Mouse (Mus musculus): Measurements from ENCODE around the gene Uchl4. TPM values are rescaled to one million over a fixed set of nuclear protein-coding genes. Genes with fewer than 3 reads are reported as not detected.

Gene Uchl4
- total and polyA plus RNA-seq, 2 experiments from 2014 or later, result 1.1 TPM; not detected in 1

- H3K4me1 ChIP-seq (ENCODE audit: control insufficient read depth, insufficient read depth), result no peaks in the 10 kb centered on the region
- ATAC-seq (ENCODE audit: insufficient read depth, low read depth), result no peak
- H3K4me2 ChIP-seq (ENCODE audit: low read depth, low read length), result no peak overlapping the region
- H3K9ac ChIP-seq (replicated peaks; ENCODE audit: low read depth, low read length), result no peak overlapping the region
- WGBS, result 63% methylated on average over 1 of the region's 1 CpGs
- H3K36me3 ChIP-seq (replicated peaks; ENCODE audit: control insufficient read depth, insufficient read depth, low read length), result no peaks in the 10 kb centered on the region
- H3K27me3 ChIP-seq (ENCODE audit: control insufficient read depth, insufficient read depth, low read length), result no peaks in the 10 kb centered on the region
- TF ChIP-seq EP300 (IDR thresholded peaks at IDR 0.05; ENCODE audit: low read depth) (no peak), CTCF (IDR thresholded peaks at IDR 0.05; ENCODE audit: low read depth) (0 out of 2 replicates have a peak, but pooled peaks have one; percentile 3)
- H3K27ac ChIP-seq (ENCODE audit: low read depth), result no peak overlapping the region
- no peak for DNase-seq (ENCODE audit: low spot score)
- H3K4me3 ChIP-seq (ENCODE audit: low read depth, low read length), result no peak overlapping the region
- no peaks in the 10 kb centered on the region for H3K9me3 ChIP-seq (replicated peaks; ENCODE audit: control insufficient read depth, low read length)
Measured at GRCm38 (mm10) chr9:64274919-64275318, 39.9 kb downstream of the Uchl4 start.

DNA sequence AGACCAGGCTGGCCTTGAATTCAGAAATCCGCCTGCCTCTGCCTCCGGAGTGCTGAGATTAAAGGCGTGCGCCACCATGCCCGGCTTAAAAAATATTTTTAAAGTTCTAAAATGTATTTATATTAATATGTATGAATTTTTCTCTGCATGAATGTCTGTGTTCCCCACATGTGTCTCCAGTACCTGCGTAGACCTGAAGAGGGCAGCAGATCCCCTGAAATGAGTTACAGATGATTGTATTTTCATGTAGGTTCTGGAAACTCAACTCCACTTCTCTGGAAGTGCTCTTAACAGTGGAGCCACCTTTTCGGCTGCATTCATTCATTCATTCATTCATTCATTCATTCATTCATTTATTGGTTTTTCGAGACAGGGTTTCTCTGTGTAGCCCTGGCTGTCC lies 42.7 kb downstream of the Uchl4 start:
- H3K36me3 ChIP-seq (replicated peaks; ENCODE audit: control insufficient read depth, insufficient read depth, low read length), result no peaks in the 10 kb centered on the region
- H3K27me3 ChIP-seq (ENCODE audit: control insufficient read depth, insufficient read depth, low read length), result no peaks in the 10 kb centered on the region
- 0 out of 2 replicates have a peak, but pooled peaks cover 7% of the 10 kb centered on the region for H3K4me1 ChIP-seq (ENCODE audit: control insufficient read depth, insufficient read depth)
- H3K4me2 ChIP-seq (ENCODE audit: low read depth, low read length), result no peak overlapping the region
- H3K9ac ChIP-seq (replicated peaks; ENCODE audit: low read depth, low read length), result no peak overlapping the region
- no peaks in the 10 kb centered on the region for H3K9me3 ChIP-seq (replicated peaks; ENCODE audit: control insufficient read depth, low read length)
- 65% methylated on average over 8 of the region's 8 CpGs for WGBS
- TF ChIP-seq CTCF (IDR thresholded peaks at IDR 0.05; ENCODE audit: low read depth), result peak; percentile 67
- TF ChIP-seq EP300 (IDR thresholded peaks at IDR 0.05; ENCODE audit: low read depth), result no peak
- ATAC-seq (ENCODE audit: insufficient read depth, low read depth) (no peak), DNase-seq (ENCODE audit: low spot score) (peak; percentile 42)
- no peak overlapping the region for H3K27ac ChIP-seq (ENCODE audit: low read depth)
- no peak overlapping the region for H3K4me3 ChIP-seq (ENCODE audit: low read depth, low read length)

DNA sequence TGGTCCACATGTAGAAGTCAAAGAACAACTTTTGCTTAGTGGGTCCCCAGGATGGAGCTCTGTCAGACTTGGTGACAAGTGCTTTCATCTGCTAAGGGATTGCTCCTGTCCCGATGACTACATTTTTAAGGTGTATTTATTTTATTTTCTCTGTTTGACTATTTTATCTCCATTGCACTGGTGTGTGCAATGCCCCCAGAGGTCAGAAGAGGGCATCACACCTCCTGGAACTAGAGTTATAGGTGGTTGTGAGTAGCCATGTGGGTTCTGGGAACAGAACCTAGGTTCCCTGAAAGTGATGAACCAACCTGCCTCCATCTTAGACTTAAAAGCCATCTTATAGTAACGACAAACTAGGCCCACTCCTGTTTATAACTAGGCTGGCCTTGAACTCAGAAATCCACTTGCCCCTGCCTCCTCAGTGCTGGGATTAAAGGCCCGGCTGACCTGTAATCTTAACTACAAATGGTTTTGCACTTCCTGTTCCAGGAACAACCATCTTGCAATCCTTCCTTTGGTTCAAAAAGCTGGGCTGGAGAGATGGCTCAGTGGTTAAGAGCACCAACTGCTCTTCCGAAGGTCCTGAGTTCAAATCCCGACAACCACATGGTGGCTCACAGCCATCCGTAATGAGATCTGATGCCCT lies 43.8 kb downstream of the Uchl4 start:
- DNase-seq (ENCODE audit: low spot score) (no peak), ATAC-seq (ENCODE audit: insufficient read depth, low read depth) (no peak)
- Histone ChIP-seq H3K36me3 (replicated peaks; ENCODE audit: control insufficient read depth, insufficient read depth, low read length) (no peaks in the 10 kb centered on the region), H3K9ac (replicated peaks; ENCODE audit: low read depth, low read length) (no peak overlapping the region), H3K9me3 (replicated peaks; ENCODE audit: control insufficient read depth, low read length) (no peaks in the 10 kb centered on the region), H3K4me3 (ENCODE audit: low read depth, low read length) (no peak overlapping the region), H3K4me2 (ENCODE audit: low read depth, low read length) (no peak overlapping the region), H3K27me3 (ENCODE audit: control insufficient read depth, insufficient read depth, low read length) (no peaks in the 10 kb centered on the region), H3K4me1 (ENCODE audit: control insufficient read depth, insufficient read depth) (0 out of 2 replicates have a peak, but pooled peaks cover 7% of the 10 kb centered on the region), H3K27ac (ENCODE audit: low read depth) (no peak overlapping the region)
- TF ChIP-seq CTCF (IDR thresholded peaks at IDR 0.05; ENCODE audit: low read depth) (no peak), EP300 (IDR thresholded peaks at IDR 0.05; ENCODE audit: low read depth) (no peak)
- 89% methylated on average over 6 of the region's 6 CpGs for WGBS

DNA sequence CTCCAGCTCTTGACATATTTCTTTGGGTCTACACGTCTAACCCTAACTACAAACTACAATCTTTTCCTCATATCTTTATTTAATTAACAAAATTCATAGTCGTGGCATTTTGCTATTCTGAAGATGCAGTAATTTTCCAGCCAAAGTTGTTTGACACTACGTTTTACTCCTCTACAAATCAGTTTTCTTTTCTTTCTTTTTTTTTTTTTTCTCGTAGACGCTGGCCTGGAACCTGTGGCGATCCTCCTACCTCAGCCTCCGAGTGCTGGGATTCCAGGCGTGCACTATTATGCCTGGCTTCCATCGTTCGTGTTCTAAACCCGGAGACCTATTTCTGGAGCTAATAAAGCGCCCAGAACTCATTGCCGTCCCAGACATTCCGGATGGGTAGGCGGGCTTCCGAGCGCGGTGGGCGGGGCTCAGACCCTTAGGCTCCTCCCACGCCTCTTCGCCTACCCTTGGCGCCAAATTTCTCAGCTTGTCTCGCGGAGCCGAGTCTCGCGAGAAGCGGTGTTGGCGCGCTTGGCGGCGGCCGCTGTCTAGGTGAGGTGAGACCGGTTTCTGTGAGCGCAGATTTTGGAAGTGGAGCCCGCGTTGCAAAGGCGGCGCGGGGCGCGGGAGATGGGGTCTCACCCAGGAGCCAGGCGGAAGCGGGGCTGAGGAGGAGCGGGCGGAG lies 46.2 kb downstream of the Uchl4 start, which contains the start of gene Tipin:
Tipin (plus strand) TSS at position 477 of the 676 bp plus-strand sequence.
- no peaks in the 10 kb centered on the region for H3K27me3 ChIP-seq (ENCODE audit: control insufficient read depth, insufficient read depth, low read length)
- DNase-seq (ENCODE audit: low spot score), result peak; percentile 93
- no peaks in the 10 kb centered on the region for H3K36me3 ChIP-seq (replicated peaks; ENCODE audit: control insufficient read depth, insufficient read depth, low read length)
- peak within 1 kb of the TSS; percentile 84 for H3K4me2 ChIP-seq (ENCODE audit: low read depth, low read length)
- peak within 1 kb of the TSS; percentile 84 for H3K27ac ChIP-seq (ENCODE audit: low read depth)
- peak within 1 kb of the TSS; percentile 89 for H3K9ac ChIP-seq (replicated peaks; ENCODE audit: low read depth, low read length)
- peak within 1 kb of the TSS; percentile 82 for H3K4me3 ChIP-seq (ENCODE audit: low read depth, low read length)
- peak; percentile 95 for ATAC-seq (ENCODE audit: insufficient read depth, low read depth)
- WGBS, result 3% methylated on average over 46 of the region's 46 CpGs
- TF ChIP-seq CTCF (IDR thresholded peaks at IDR 0.05; ENCODE audit: low read depth) (no peak), EP300 (IDR thresholded peaks at IDR 0.05; ENCODE audit: low read depth) (peak; percentile 95)
- H3K9me3 ChIP-seq (replicated peaks; ENCODE audit: control insufficient read depth, low read length), result no peaks in the 10 kb centered on the region
- 0 out of 2 replicates have a peak, but pooled peaks cover 7% of the 10 kb centered on the region for H3K4me1 ChIP-seq (ENCODE audit: control insufficient read depth, insufficient read depth)

DNA sequence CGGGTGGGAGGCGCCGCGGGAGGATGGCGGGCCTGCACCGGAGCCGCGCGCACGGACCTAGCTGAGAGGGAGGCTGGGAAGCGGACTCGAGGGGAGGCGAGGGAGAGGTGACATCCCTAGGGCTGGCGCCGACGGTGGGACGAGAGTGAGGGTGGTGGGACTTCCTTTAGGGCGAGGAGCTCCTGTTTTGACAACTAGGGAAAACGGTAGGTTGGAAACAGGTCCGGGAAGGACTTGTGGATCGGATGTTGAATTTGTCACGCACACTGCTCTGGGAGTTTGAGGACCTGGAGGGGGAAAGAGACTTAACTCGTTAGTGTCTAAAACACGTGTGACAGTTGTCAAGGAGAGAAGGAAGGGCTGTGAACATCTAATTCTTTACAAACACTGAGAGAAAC lies 46.8 kb downstream of the Uchl4 start:
- peak; percentile 80 for ATAC-seq (ENCODE audit: insufficient read depth, low read depth)
- TF ChIP-seq CTCF (IDR thresholded peaks at IDR 0.05; ENCODE audit: low read depth) (no peak), EP300 (IDR thresholded peaks at IDR 0.05; ENCODE audit: low read depth) (no peak)
- H3K27ac ChIP-seq (ENCODE audit: low read depth), result peak overlapping the region; percentile 84
- H3K36me3 ChIP-seq (replicated peaks; ENCODE audit: control insufficient read depth, insufficient read depth, low read length), result no peaks in the 10 kb centered on the region
- DNase-seq (ENCODE audit: low spot score), result no peak
- WGBS, result 0% methylated on average over 24 of the region's 24 CpGs
- H3K4me3 ChIP-seq (ENCODE audit: low read depth, low read length), result peak overlapping the region; percentile 82
- no peaks in the 10 kb centered on the region for H3K27me3 ChIP-seq (ENCODE audit: control insufficient read depth, insufficient read depth, low read length)
- H3K9ac ChIP-seq (replicated peaks; ENCODE audit: low read depth, low read length), result peak overlapping the region; percentile 89
- H3K4me2 ChIP-seq (ENCODE audit: low read depth, low read length), result peak overlapping the region; percentile 84
- 0 out of 2 replicates have a peak, but pooled peaks cover 7% of the 10 kb centered on the region for H3K4me1 ChIP-seq (ENCODE audit: control insufficient read depth, insufficient read depth)
- H3K9me3 ChIP-seq (replicated peaks; ENCODE audit: control insufficient read depth, low read length), result no peaks in the 10 kb centered on the region
